Mouse (Mus musculus) cortical plate, adult 2 months (tissue): ENCODE data around the gene Oscp1.

Source experiments
- CTCF ChIP-seq: fragments of 200-500 bp; IDR thresholded peaks from 2 replicates; pipeline ENCODE4 v1.5.1; 2011; ENCODE audit warnings: mild to moderate bottlenecking, control low read depth, low read length; ENCODE audit not compliant: insufficient read depth; ENCODE audit errors: extremely low read depth
- POLR2A ChIP-seq: fragments of 200-500 bp; IDR thresholded peaks from 2 replicates; pipeline ENCODE4 v1.6.1; 2011; ENCODE audit warnings: mild to moderate bottlenecking, low read length, control low read depth; ENCODE audit not compliant: insufficient read depth; ENCODE audit errors: extremely low read depth

- TF ChIP-seq POLR2A (no peak), CTCF (no peak)
Observed at GRCm38 (mm10) chr4:126137773-126138172, 79.4 kb downstream of the Oscp1 start.
